Mouse (Mus musculus): ENCODE measurements around the gene Nav2. TPM values are rescaled to one million over a fixed set of nuclear protein-coding genes. Genes with fewer than 3 reads are reported as not detected.

Nav2 gene
- polyA plus RNA-seq, 1 experiment from 2014 or later: 12.4 TPM

DNA sequence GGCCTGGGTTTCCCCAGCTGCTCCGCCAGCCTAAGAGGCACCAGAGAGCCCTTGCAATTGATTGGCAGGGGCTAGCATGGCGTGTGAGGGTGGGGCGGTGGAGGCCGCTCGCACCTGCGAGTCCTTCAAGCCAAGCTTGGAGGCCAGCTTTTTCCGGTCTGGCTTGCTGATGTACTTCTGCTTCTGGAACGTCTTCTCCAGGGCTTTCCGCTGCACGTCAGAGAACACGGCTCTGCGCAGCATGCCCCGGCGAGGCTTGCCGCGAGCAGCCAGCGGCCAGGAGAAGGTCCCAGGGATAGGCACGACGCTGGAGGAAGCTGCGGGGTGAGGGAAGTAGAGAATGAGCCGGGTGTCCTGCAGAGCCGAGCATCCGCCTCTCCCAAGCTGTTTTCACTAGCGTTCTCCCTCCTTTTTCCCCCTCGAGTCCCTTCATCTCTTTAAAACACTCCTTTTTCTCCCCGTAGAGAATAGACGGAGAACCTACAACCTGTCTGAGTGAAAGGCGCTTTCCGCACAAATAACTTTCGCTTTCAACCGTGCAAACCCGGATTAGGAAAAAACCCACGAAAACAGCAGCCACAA, 725.0 kb downstream of the Nav2 start:
- H3K4me3 ChIP-seq (replicated peaks): peak overlapping the region; percentile 35
- H3K4me1 ChIP-seq (replicated peaks): peaks cover 31% of the 10 kb centered on the region
- peak; percentile 18; the same call in 1 of the 2 replicates for ATAC-seq (ENCODE audit: insufficient number of reproducible peaks, insufficient read depth, low FRiP score, low TSS enrichment, low read depth)
- H3K27ac ChIP-seq: no peak overlapping the region
- H3K27me3 ChIP-seq: peaks cover 94% of the 10 kb centered on the region
- no peaks in the 10 kb centered on the region for H3K36me3 ChIP-seq
- peak overlapping the region; percentile 55 for H3K4me2 ChIP-seq
- H3K9me3 ChIP-seq: 0 out of 2 replicates have a peak, but pooled peaks cover 3% of the 10 kb centered on the region
- 0 out of 2 replicates have a peak overlapping the region, but pooled peaks have one; percentile 31 for H3K9ac ChIP-seq (replicated peaks)
- WGBS: under 1% methylated on average over 33 of the region's 33 CpGs

DNA sequence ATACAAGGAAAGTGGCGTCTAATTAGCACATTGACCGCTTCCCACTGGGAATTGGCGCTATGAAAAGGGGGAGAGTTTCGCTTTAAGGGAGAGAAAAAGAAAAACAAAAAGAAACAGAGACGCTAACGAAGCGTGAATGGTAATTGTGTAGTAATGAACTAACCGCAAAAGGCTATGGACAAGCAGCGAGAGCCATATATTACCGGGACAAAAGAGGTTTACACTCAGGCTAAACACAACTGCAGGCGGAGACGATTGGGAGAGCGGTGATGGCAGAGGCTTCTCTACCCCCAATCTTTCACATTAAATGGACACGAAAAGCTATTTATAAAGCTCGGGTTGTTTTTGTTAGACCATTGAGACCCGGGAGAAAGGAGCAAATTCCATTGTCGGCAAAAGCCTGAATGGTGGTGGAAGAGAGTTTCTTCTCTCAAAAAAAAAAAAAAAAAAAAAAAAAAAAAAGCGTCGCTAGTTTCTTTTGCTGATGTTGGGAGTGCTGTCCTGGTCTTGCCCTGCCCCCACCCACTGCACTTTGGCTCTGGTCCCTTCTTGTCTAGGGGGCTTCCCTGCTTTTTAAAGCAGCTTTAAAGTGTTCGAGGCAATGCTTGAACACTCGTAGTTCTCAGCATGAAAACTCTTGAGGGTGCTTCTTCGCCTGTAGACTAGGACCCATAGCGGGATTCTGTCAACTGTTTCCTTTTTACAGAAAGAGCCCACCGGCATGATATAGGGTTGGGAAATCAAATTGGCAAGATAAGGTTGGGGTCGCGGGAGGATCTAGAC, 726.0 kb downstream of the Nav2 start:
- H3K4me2 ChIP-seq: peak overlapping the region; percentile 55
- H3K27ac ChIP-seq: no peak overlapping the region
- H3K27me3 ChIP-seq: peaks cover 97% of the 10 kb centered on the region
- ATAC-seq (ENCODE audit: insufficient number of reproducible peaks, insufficient read depth, low FRiP score, low TSS enrichment, low read depth): no peak
- H3K9ac ChIP-seq (replicated peaks): no peak overlapping the region
- WGBS: under 1% methylated on average over 26 of the region's 26 CpGs
- H3K4me3 ChIP-seq (replicated peaks): peak overlapping the region; percentile 35
- H3K9me3 ChIP-seq: 0 out of 2 replicates have a peak, but pooled peaks cover 3% of the 10 kb centered on the region
- peaks cover 36% of the 10 kb centered on the region for H3K4me1 ChIP-seq (replicated peaks)
- no peaks in the 10 kb centered on the region for H3K36me3 ChIP-seq

DNA sequence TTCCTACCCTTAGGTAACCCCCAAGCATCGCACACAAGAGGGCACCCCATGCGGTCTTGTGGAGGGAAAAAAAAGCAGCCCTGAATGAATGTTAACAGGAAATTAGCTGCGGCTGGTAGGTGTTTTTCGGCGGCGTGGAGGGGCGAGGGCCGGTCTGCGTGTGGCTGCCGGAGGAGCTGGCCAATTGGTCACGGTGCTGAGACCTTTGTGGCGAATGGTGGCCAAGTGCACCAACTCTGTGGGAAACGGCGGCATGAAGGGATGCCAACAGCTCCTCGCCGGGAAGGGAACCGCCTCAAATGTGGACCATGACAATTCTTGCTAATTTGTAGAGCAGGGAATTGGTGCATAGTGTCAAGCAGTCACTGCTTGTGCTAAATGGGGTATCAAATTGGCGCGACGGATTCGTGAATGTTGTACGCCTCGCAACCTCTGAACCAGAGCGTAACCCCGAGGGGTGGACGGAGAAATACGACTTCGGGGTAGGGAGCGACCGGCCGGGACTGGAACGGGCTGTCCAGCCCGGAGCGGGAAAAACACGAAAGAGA, 726.6 kb downstream of the Nav2 start:
- Histone ChIP-seq H3K4me1 (replicated peaks) (peaks cover 36% of the 10 kb centered on the region), H3K9me3 (0 out of 2 replicates have a peak, but pooled peaks cover 3% of the 10 kb centered on the region), H3K36me3 (no peaks in the 10 kb centered on the region), H3K4me2 (peak overlapping the region; percentile 13; the same call in 1 of the 2 replicates), H3K9ac (replicated peaks) (no peak overlapping the region), H3K27me3 (peaks cover 98% of the 10 kb centered on the region), H3K27ac (no peak overlapping the region), H3K4me3 (replicated peaks) (0 out of 2 replicates have a peak overlapping the region, but pooled peaks have one; percentile 4)
- WGBS: under 1% methylated on average over 35 of the region's 35 CpGs
- ATAC-seq (ENCODE audit: insufficient number of reproducible peaks, insufficient read depth, low FRiP score, low TSS enrichment, low read depth): no peak

DNA sequence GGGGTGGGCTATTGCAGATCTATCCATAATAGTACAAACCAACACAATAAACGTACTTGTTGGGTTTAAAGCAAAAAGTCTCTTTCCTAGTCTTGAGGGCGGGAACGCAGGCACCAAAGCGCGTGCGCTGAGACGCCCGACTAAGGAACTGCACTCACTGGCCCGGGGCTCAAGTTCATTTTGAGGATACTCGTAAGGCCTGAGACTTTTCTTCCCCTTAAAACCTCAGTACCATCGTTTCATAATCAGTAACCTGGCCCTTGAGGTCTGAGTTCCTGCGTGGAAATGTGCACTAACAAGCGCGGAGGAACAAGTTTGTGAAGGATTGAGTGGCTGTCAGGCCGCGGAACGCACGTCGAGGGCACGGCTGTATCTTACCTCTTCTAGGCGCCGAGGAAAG, 727.5 kb downstream of the Nav2 start:
- H3K4me3 ChIP-seq (replicated peaks): 0 out of 2 replicates have a peak overlapping the region, but pooled peaks have one; percentile 3
- H3K9ac ChIP-seq (replicated peaks): no peak overlapping the region
- peaks cover 36% of the 10 kb centered on the region for H3K4me1 ChIP-seq (replicated peaks)
- H3K4me2 ChIP-seq: no peak overlapping the region
- no peak for ATAC-seq (ENCODE audit: insufficient number of reproducible peaks, insufficient read depth, low FRiP score, low TSS enrichment, low read depth)
- peaks cover 98% of the 10 kb centered on the region for H3K27me3 ChIP-seq
- H3K9me3 ChIP-seq: 0 out of 2 replicates have a peak, but pooled peaks cover 3% of the 10 kb centered on the region
- H3K27ac ChIP-seq: no peak overlapping the region
- WGBS: 1% methylated on average over 22 of the region's 22 CpGs
- no peaks in the 10 kb centered on the region for H3K36me3 ChIP-seq

DNA sequence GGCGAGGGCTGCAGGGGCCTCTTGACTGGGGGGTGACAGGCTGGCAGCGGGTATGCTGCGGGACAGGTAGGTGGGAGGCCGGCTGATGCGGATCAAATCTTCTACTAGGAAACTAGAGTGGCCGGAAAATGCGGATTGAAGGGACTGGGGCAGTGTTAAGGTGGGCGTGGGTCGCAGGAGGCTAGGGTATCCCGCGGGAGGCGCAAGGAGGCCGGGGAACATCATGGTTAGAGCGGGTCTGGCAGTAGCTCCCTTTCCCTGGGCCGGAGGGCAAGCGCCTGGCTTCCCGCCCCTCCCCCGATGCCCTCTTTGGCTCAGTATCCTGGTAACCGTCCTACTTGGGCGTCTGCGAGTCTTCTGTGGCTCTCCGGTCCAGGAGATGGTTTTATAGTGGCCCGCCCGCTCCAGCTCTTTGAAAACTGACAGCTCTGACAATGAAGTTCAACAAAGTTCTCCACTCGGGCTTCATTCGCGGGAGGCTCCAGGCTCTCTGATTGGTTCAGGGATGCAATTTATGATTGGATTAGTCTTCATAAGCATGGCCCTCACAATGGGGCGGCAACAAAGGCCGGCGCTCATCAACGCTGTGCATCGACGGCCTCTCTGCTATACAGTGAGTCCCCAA, 728.1 kb downstream of the Nav2 start, which contains the start of gene Dbx1:
Gene Dbx1, minus strand, starts transcription at position 359 of the 625 bp plus-strand sequence.
- 0 out of 2 replicates have a peak, but pooled peaks cover 3% of the 10 kb centered on the region for H3K9me3 ChIP-seq
- no peaks in the 10 kb centered on the region for H3K36me3 ChIP-seq
- ATAC-seq (ENCODE audit: insufficient number of reproducible peaks, insufficient read depth, low FRiP score, low TSS enrichment, low read depth): no peak
- peaks cover 99% of the 10 kb centered on the region for H3K27me3 ChIP-seq
- 0 out of 2 replicates have a peak within 1 kb of the TSS, but pooled peaks have one; percentile 3 for H3K4me3 ChIP-seq (replicated peaks)
- H3K9ac ChIP-seq (replicated peaks): no peak within 1 kb of the TSS
- peaks cover 36% of the 10 kb centered on the region for H3K4me1 ChIP-seq (replicated peaks)
- H3K27ac ChIP-seq: no peak within 1 kb of the TSS
- WGBS: under 1% methylated on average over 33 of the region's 33 CpGs
- no peak within 1 kb of the TSS for H3K4me2 ChIP-seq

DNA sequence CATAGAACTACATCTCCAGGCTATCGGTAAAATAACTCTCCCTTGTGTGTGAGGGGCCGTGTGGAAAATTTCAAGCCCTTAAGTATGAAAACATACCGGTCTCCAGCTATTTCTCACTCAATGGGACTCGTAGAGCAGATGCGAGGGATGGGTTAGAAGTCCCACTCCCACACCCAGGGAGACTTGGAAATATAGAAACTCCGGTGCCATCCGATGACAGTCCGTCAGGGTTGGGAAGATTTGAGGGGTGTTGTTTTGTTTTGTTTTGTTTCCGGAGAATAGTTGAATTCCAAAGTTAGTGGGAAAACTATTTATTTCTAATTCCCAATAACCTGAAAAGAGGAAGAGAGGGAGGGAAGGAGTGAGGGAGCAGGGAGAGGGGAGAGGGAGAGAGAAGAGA, 728.8 kb downstream of the Nav2 start:
- ATAC-seq (ENCODE audit: insufficient number of reproducible peaks, insufficient read depth, low FRiP score, low TSS enrichment, low read depth): no peak
- peaks cover 99% of the 10 kb centered on the region for H3K27me3 ChIP-seq
- no peak overlapping the region for H3K27ac ChIP-seq
- no peak overlapping the region for H3K4me3 ChIP-seq (replicated peaks)
- H3K9me3 ChIP-seq: no peaks in the 10 kb centered on the region
- H3K4me1 ChIP-seq (replicated peaks): peaks cover 36% of the 10 kb centered on the region
- WGBS: 2% methylated on average over 9 of the region's 9 CpGs
- H3K4me2 ChIP-seq: no peak overlapping the region
- no peak overlapping the region for H3K9ac ChIP-seq (replicated peaks)
- no peaks in the 10 kb centered on the region for H3K36me3 ChIP-seq

DNA sequence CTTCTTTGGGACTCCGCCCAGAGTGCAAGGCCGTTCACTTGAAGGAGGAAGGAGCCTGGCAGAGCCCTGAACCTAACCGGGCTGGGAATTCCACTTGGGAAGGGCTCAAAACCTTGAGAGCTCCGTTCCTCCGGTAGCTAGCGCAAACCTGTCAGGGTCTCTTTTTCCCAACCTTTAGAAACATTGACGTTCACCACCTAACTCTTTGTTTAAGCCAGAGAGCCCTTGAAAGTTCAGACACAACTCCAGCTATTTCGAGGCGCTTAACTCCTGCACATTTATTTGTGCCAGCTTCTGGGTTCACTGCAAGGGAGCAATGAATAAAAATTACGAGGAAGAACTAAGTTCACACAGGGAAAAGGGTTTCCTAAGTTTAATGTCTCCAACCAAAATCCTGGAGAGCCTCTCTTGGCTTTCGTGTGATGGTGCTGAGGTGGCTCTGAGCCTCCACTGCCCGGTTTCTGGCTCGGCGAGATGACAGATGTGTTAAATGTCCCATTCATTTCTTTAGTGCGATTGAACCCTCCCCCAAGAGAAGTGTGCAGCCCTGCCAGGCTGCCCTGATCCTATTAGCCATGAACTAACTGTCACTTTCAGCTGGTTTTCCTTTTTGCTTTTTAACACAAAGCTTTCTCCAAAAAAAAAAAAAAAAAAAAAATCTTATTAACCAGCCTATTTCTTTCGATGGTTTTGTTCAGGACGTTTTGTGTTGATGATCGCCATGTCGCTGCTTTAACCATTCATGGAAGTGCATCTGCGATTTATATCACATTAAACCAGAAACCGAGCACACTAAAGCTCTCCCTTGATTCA, 729.5 kb downstream of the Nav2 start:
- Histone ChIP-seq H3K4me3 (replicated peaks) (no peak overlapping the region), H3K4me2 (peak overlapping the region; percentile 44; the same call in 1 of the 2 replicates), H3K9me3 (no peaks in the 10 kb centered on the region), H3K9ac (replicated peaks) (no peak overlapping the region), H3K27me3 (peaks cover 95% of the 10 kb centered on the region), H3K36me3 (no peaks in the 10 kb centered on the region), H3K27ac (no peak overlapping the region), H3K4me1 (replicated peaks) (peaks cover 31% of the 10 kb centered on the region)
- under 1% methylated on average over 21 of the region's 21 CpGs for WGBS
- no peak for ATAC-seq (ENCODE audit: insufficient number of reproducible peaks, insufficient read depth, low FRiP score, low TSS enrichment, low read depth)

DNA sequence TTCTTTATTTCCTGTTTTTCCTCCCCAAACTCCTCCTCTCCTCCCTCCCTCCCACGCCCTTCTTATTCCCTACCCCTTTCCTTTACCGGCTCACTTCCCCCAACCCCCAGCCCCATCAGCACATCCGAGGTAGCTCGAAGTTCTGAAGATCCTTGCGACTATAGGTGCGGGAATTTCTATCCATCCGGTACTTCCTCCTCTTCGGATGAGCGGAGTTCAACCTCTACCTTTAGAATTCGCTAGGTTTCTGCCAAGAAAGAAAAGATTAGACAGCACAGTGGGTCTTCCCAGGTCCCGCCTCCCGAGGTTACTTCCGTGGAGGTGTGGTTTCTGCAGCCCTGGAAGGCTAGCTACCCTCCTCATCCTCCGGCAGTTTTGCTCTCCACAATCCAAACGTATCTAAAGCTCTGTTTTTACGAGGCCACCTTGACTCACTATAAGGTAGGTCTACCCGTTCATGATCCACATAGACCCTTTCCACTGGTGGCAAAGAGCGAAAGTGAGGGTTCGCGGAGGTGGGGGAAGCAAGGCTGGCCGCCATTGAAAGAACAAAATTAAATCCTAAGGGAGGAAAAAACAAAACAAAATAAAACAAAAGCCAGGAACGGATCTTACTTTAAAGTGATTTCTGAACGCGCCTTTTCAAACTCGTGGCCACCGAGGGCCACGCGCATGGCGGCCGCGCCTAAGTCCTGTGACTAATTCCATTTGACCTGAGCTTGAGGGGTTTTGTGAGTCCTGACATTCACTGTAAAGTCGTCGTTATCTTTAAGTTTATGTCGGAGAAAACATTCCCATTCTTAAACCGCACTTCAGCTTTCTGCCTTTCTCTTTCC, 730.6 kb downstream of the Nav2 start:
- peak overlapping the region; percentile 44 for H3K4me2 ChIP-seq
- H3K36me3 ChIP-seq: no peaks in the 10 kb centered on the region
- 1% methylated on average over 35 of the region's 35 CpGs for WGBS
- H3K4me3 ChIP-seq (replicated peaks): peak overlapping the region; percentile 23
- ATAC-seq (ENCODE audit: insufficient number of reproducible peaks, insufficient read depth, low FRiP score, low TSS enrichment, low read depth): no peak
- H3K9me3 ChIP-seq: no peaks in the 10 kb centered on the region
- no peak overlapping the region for H3K27ac ChIP-seq
- H3K4me1 ChIP-seq (replicated peaks): peaks cover 20% of the 10 kb centered on the region
- peaks cover 87% of the 10 kb centered on the region for H3K27me3 ChIP-seq
- no peak overlapping the region for H3K9ac ChIP-seq (replicated peaks)

DNA sequence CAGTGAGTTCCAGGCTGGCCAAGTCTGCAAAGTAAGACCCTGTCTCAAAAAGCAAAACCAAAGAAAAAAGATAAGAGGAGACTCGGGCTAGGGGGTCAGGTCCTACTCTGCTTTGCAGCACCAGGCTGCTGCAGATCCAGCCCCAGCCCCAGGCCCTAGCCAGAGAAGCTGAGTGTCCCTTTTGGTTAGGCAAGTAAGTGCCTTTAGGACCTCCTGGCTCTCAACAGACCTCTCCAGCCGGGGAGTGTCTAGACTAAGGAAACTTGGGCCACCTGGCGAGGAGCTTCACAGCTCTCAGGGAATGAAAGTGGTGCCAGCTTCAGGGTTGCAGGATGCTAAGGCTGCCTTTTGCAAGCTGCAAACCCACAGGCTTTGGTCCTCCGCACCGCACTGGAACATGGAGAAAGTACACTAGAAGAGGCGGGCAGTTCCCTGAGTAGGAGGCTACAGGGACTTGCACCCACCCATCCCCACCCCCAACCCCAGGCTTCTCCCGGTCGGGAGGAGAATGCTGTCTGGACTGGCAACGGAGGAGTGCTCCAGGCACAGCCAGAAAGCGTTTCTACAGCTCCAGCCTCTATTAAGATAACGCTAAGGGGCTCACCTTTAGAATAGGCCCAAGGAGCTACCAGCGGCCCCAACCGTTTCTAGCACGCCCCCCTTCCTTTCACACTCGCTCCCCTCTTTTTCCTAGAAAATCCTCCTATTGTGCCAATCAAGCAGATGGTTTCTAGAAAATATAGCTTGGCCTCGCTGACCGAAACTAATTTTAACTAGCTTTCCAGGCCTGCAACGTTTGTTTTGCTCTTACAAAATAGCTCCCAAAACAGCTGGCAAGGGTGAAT, 731.6 kb downstream of the Nav2 start:
- Histone ChIP-seq H3K4me2 (no peak overlapping the region), H3K4me1 (replicated peaks) (peaks cover 13% of the 10 kb centered on the region), H3K4me3 (replicated peaks) (no peak overlapping the region), H3K9me3 (no peaks in the 10 kb centered on the region), H3K27ac (no peak overlapping the region), H3K9ac (replicated peaks) (no peak overlapping the region), H3K27me3 (peaks cover 82% of the 10 kb centered on the region), H3K36me3 (no peaks in the 10 kb centered on the region)
- WGBS: 8% methylated on average over 18 of the region's 18 CpGs
- no peak for ATAC-seq (ENCODE audit: insufficient number of reproducible peaks, insufficient read depth, low FRiP score, low TSS enrichment, low read depth)

Data from limb, embryonic 12.5 days (tissue).